Mouse (Mus musculus) megakaryocyte, adult 5-6 weeks (primary cell): ENCODE measurements around the gene Prss35. TPM values are rescaled to one million over a fixed set of nuclear protein-coding genes. Genes with fewer than 3 reads are reported as not detected.

ENCODE experiments used
- ATAC-seq: 2 replicates; pipeline ENCODE4 v1.8.0; 2016; ENCODE audit warnings: mild to moderate bottlenecking, inconsistent platforms; ENCODE audit not compliant: poor library complexity, severe bottlenecking
- total RNA-seq, 2 experiments: library from RNA; stranded (forward) in 1 of 2; stranded (reverse) in 1 of 2; fragments of 153-499, 151-499 nt in 1 of 2; fragments of 221-1000, 200-1000 nt in 1 of 2; gene quantifications; 2 replicates each; pipeline versions ENCODE4 v1.2.3 to v1.2.4; 2015 to 2017

Prss35 gene
- total RNA-seq, 2 experiments from 2014 or later: not detected

GRCm38 (mm10) chr9:86797553-86797952, 54.1 kb downstream of the Prss35 start:
- ATAC-seq: no peak

GRCm38 (mm10) chr9:86798129-86798528, 54.7 kb downstream of the Prss35 start:
- no peak for ATAC-seq

DNA sequence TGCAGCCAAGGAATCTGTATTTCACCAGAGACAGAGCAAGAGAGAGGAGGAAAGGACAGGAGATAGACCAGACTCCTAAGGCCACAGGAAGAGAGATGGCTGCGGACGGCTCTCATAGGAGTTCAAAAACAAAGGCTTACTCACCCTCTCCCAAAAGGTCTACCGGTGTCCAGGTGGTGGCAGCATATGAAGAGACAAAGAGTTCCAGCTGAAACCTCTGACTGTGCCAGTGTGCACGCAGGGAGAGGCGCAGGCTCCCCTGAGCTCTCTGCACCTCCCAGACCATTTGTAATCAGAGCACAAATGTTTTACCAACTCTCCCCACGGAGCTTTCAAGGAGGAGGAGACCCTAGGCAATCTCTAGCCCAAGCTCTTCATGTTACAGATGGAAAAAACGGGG, 55.2 kb downstream of the Prss35 start:
- ATAC-seq: no peak

GRCm38 (mm10) chr9:86799099-86799498, 55.6 kb downstream of the Prss35 start:
- no peak for ATAC-seq

- ATAC-seq: no peak
Observed at GRCm38 (mm10) chr9:86800600-86801163, 57.2 kb downstream of the Prss35 start.

Other genes with a start within 250 kb of the Prss35 start
- 13.5 and 16.3 TPM in 2 replicates for gene Pgm3, start 171.8 kb upstream of the Prss35 start, total RNA-seq (2015)
- gene Pgm3, start 171.8 kb upstream of the Prss35 start, total RNA-seq (2017): 16.5 and 21.8 TPM in 2 replicates
- gene Rwdd2a, start 171.7 kb upstream of the Prss35 start, total RNA-seq (2015): 19.3 and 23.2 TPM in 2 replicates
- gene Rwdd2a, start 171.7 kb upstream of the Prss35 start, total RNA-seq (2017): 15.7 and 21.9 TPM in 2 replicates
- not detected in 2 replicates for gene Me1, start 47.7 kb upstream of the Prss35 start, total RNA-seq (2015)
- gene Me1, start 47.7 kb upstream of the Prss35 start, total RNA-seq (2017): not detected in 2 replicates
- gene Snap91, start 137.0 kb downstream of the Prss35 start, total RNA-seq (2015): not detected in 2 replicates
- gene Snap91, start 137.0 kb downstream of the Prss35 start, total RNA-seq (2017): not detected in 2 replicates